Mouse (Mus musculus) hindbrain, embryonic 13.5 days (tissue): ENCODE measurements around the gene Fam186b. TPM values are rescaled to one million over a fixed set of nuclear protein-coding genes. Genes with fewer than 3 reads are reported as not detected.

Source experiments
- ATAC-seq: fragments of 200-750 bp; cut with Nextera tagmentation; 2 replicates; pipeline ENCODE4 v1.8.0; 2017; ENCODE audit warnings: moderate TSS enrichment; ENCODE audit not compliant: low FRiP score
- H3K27ac ChIP-seq: fragments of 300-500 bp; sonication (generic); 2 replicates; pipeline ENCODE4 v1.5.1; 2015; ENCODE audit warnings: inconsistent platforms, mild to moderate bottlenecking, moderate library complexity
- H3K27me3 ChIP-seq: fragments of 300-500 bp; sonication (generic); 2 replicates; pipeline ENCODE4 v1.6.1; 2015; ENCODE audit warnings: mild to moderate bottlenecking, inconsistent platforms
- H3K36me3 ChIP-seq: fragments of 300-500 bp; sonication (generic); 2 replicates; pipeline ENCODE4 v1.6.1; 2015; ENCODE audit warnings: mild to moderate bottlenecking, inconsistent platforms
- H3K4me1 ChIP-seq: fragments of 300-500 bp; sonication (generic); replicated peaks from 2 replicates; pipeline ENCODE4 v1.6.1; 2015; ENCODE audit warnings: inconsistent platforms
- H3K4me2 ChIP-seq: fragments of 300-500 bp; sonication (generic); 2 replicates; pipeline ENCODE4 v1.6.1; 2015; ENCODE audit warnings: inconsistent platforms, mild to moderate bottlenecking, moderate library complexity
- H3K4me3 ChIP-seq: fragments of 300-500 bp; sonication (generic); 2 replicates; pipeline ENCODE4 v1.5.1; 2015; ENCODE audit warnings: mild to moderate bottlenecking, inconsistent platforms
- H3K9ac ChIP-seq: fragments of 300-500 bp; sonication (generic); 2 replicates; pipeline ENCODE4 v1.6.1; 2015; ENCODE audit warnings: mild to moderate bottlenecking, inconsistent platforms
- H3K9me3 ChIP-seq: fragments of 300-500 bp; sonication (generic); 2 replicates; pipeline ENCODE4 v1.6.1; 2016; ENCODE audit warnings: inconsistent platforms
- WGBS: fragments of 180-500 bp; shearing (Covaris S2); methylation state at CpG from one replicate; pipeline ENCODE4 v1.1.7; 2015; 5-methylcytosine and 5-hydroxymethylcytosine counted together
- polyA plus RNA-seq: library from polyadenylated mRNA; unstranded; fragments of >200 nt; fragmentation: Nextera tagmentation; extraction: Ambion mirVana; gene quantifications from 2 replicates; pipeline ENCODE4 v1.2.1, GENCODE M21; 2015

The Fam186b gene
- polyA plus RNA-seq, 1 experiment from 2014 or later, result 0.47 TPM

DNA sequence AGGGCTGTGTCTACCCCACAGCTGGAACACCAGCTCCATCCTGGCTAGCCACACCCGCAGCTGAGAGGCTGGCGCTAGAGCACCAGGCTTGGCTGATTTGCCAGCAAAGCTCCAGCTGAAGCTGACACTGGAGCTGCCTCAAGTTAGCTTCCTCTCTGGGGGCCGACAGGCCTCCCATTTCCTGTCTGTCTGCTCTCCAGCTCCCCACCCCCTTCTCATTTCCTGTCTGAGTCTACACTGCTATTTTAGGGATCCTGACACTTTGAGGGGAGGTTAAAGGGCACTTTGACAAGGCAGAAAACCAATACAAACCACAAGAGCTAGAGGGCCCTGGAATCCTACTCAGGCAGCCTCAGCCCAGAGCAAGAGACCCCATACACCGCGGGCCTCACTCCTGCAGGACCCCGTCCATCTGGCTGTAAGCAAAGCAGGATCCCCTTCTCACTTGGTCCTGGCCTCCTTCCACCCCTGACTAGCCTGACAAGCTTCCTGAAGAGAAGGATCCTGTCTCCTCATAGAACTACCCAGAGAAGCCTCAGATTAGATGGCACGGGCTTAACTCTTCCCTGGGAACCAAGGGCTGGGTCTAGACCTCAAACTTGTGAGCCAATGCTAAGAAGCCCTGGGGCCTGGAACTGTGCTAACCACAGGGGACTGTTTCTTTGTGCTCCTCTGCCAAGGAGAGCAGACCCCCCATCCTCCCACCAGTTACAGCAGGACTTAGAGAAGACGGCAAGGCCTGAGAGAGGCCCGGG, 37.4 kb upstream of the Fam186b start:
- peak; percentile 28; the same call in 1 of the 2 replicates for ATAC-seq
- Histone ChIP-seq H3K9ac (peak overlapping the region; percentile 31; the same call in 1 of the 2 replicates), H3K27ac (peak overlapping the region; percentile 81), H3K4me3 (no peak overlapping the region), H3K9me3 (no peaks in the 10 kb centered on the region), H3K4me1 (peaks cover 31% of the 10 kb centered on the region), H3K4me2 (no peak overlapping the region), H3K27me3 (no peaks in the 10 kb centered on the region), H3K36me3 (peaks cover 14% of the 10 kb centered on the region)
- 71% methylated on average over 9 of the region's 9 CpGs for whole genome bisulfite sequencing

DNA sequence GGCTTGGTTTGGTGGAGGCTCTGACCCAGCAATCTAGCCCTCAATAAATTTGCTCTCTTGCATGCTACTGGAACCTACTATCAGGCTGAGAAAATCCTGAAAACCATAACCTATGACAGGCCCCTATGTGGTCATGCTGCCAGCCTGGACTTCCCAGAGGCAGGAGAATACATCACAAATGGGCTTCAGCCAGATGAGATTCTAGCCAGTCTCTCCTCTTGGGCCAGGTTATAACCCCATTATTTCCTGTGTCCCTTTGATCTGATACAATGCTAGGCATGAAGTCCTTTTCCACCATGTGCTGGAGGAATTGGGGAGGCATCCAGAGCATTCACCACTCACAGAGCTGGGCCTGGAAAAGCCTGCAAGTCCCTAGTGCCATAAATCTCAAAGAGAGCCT, 36.4 kb upstream of the Fam186b start:
- H3K4me3 ChIP-seq, result no peak overlapping the region
- no peak overlapping the region for H3K4me2 ChIP-seq
- peaks cover 24% of the 10 kb centered on the region for H3K36me3 ChIP-seq
- peaks cover 28% of the 10 kb centered on the region for H3K4me1 ChIP-seq
- H3K27ac ChIP-seq, result peak overlapping the region; percentile 81; the same call in 1 of the 2 replicates
- no peaks in the 10 kb centered on the region for H3K9me3 ChIP-seq
- H3K27me3 ChIP-seq, result no peaks in the 10 kb centered on the region
- no peak for ATAC-seq
- no peak overlapping the region for H3K9ac ChIP-seq

- 64% methylated on average over 5 of the region's 5 CpGs for WGBS
Measured at GRCm38 (mm10) chr15:99331341-99331740, 35.7 kb upstream of the Fam186b start.

DNA sequence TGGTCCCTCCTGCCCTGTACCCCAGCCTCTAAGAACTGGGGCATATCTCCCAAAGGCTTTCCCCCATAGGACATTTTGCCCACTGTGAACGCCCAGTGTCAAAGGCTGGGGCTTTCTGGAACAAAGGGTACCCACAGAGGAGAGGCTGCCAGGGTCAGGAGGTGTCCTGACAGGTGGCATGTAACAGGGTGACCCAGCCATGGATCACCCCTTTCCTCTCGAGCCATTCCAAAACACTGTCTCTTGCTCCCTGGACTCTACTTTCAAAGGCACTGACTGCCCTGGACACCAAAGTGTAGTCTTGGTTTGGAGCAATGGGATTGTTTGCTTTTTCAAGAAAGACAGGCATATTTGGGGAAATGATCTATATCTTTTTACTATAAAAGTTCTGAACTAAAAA, 34.6 kb upstream of the Fam186b start:
- no peaks in the 10 kb centered on the region for H3K9me3 ChIP-seq
- WGBS, result 77% methylated on average over 2 of the region's 2 CpGs
- H3K4me3 ChIP-seq, result no peak overlapping the region
- no peak overlapping the region for H3K4me2 ChIP-seq
- H3K27me3 ChIP-seq, result no peaks in the 10 kb centered on the region
- peaks cover 32% of the 10 kb centered on the region for H3K36me3 ChIP-seq
- no peak for ATAC-seq
- no peak overlapping the region for H3K27ac ChIP-seq
- peaks cover 28% of the 10 kb centered on the region for H3K4me1 ChIP-seq
- H3K9ac ChIP-seq, result no peak overlapping the region

More at GRCm38 (mm10) chr15:99331341-99331740, 35.7 kb upstream of the Fam186b start:
- no peaks in the 10 kb centered on the region for H3K9me3 ChIP-seq
- H3K27ac ChIP-seq, result no peak overlapping the region
- no peaks in the 10 kb centered on the region for H3K27me3 ChIP-seq
- H3K4me1 ChIP-seq, result peaks cover 28% of the 10 kb centered on the region
- H3K9ac ChIP-seq, result no peak overlapping the region
- H3K4me3 ChIP-seq, result no peak overlapping the region
- H3K4me2 ChIP-seq, result no peak overlapping the region
- peaks cover 27% of the 10 kb centered on the region for H3K36me3 ChIP-seq
- no peak for ATAC-seq

GRCm38 (mm10) chr15:99328011-99328410, 32.3 kb upstream of the Fam186b start:
- H3K27ac ChIP-seq, result no peak overlapping the region
- H3K4me2 ChIP-seq, result no peak overlapping the region
- ATAC-seq, result no peak
- H3K9me3 ChIP-seq, result no peaks in the 10 kb centered on the region
- H3K9ac ChIP-seq, result no peak overlapping the region
- peaks cover 10% of the 10 kb centered on the region; the same call in 1 of the 2 replicates for H3K4me1 ChIP-seq
- H3K27me3 ChIP-seq, result no peaks in the 10 kb centered on the region
- WGBS, result 96% methylated on average over 5 of the region's 5 CpGs
- no peak overlapping the region for H3K4me3 ChIP-seq
- H3K36me3 ChIP-seq, result peaks cover 54% of the 10 kb centered on the region

DNA sequence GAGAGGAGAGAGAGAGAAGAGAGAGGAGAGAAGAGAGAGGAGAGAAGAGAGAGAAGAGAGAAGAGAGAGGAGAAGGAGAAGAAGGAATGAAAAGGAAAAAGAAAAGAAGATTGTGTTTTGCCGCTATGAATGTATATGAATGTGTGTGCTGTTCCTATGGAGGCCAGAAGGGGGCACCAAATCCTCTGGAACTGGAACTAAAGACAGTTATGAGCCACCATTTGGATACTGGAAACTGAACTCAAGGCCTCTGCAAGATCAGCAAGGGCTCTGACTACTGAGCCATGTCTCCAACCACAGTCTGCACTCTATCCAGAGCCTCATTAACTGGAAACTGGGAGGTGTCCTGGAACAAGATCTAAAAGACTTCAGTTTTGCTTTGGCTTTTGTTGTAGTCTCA, 31.3 kb upstream of the Fam186b start:
- H3K4me3 ChIP-seq, result no peak overlapping the region
- no peak overlapping the region for H3K27ac ChIP-seq
- H3K27me3 ChIP-seq, result no peaks in the 10 kb centered on the region
- H3K36me3 ChIP-seq, result peaks cover 65% of the 10 kb centered on the region
- WGBS, result 83% methylated on average over 1 of the region's 1 CpGs
- ATAC-seq, result no peak
- no peak overlapping the region for H3K9ac ChIP-seq
- peaks cover 7% of the 10 kb centered on the region; the same call in 1 of the 2 replicates for H3K4me1 ChIP-seq
- no peaks in the 10 kb centered on the region for H3K9me3 ChIP-seq
- no peak overlapping the region for H3K4me2 ChIP-seq

- no peak for ATAC-seq
- Histone ChIP-seq H3K9ac (no peak overlapping the region), H3K9me3 (no peaks in the 10 kb centered on the region), H3K4me1 (0 out of 2 replicates have a peak, but pooled peaks cover 1% of the 10 kb centered on the region), H3K4me2 (no peak overlapping the region), H3K36me3 (peaks cover 70% of the 10 kb centered on the region), H3K27ac (no peak overlapping the region), H3K4me3 (no peak overlapping the region), H3K27me3 (no peaks in the 10 kb centered on the region)
- WGBS, result 61% methylated on average over 2 of the region's 2 CpGs
Measured at GRCm38 (mm10) chr15:99326407-99326806, 30.7 kb upstream of the Fam186b start.

- 92% methylated on average over 6 of the region's 6 CpGs for WGBS
- ATAC-seq, result no peak
- peaks cover 78% of the 10 kb centered on the region for H3K36me3 ChIP-seq
- H3K27me3 ChIP-seq, result no peaks in the 10 kb centered on the region
- H3K4me1 ChIP-seq, result no peaks in the 10 kb centered on the region
- no peak overlapping the region for H3K4me3 ChIP-seq
- H3K9me3 ChIP-seq, result no peaks in the 10 kb centered on the region
- no peak overlapping the region for H3K27ac ChIP-seq
- no peak overlapping the region for H3K4me2 ChIP-seq
- H3K9ac ChIP-seq, result no peak overlapping the region
Measured at GRCm38 (mm10) chr15:99325598-99325997, 29.9 kb upstream of the Fam186b start.

- H3K4me3 ChIP-seq, result no peak overlapping the region
- 92% methylated on average over 9 of the region's 9 CpGs for WGBS
- H3K36me3 ChIP-seq, result peaks cover 87% of the 10 kb centered on the region
- H3K9me3 ChIP-seq, result no peaks in the 10 kb centered on the region
- no peaks in the 10 kb centered on the region for H3K4me1 ChIP-seq
- H3K27me3 ChIP-seq, result no peaks in the 10 kb centered on the region
- no peak overlapping the region for H3K27ac ChIP-seq
- no peak overlapping the region for H3K9ac ChIP-seq
- ATAC-seq, result no peak
- H3K4me2 ChIP-seq, result no peak overlapping the region
Measured at GRCm38 (mm10) chr15:99324151-99324550, 28.5 kb upstream of the Fam186b start.

GRCm38 (mm10) chr15:99320978-99321377, 25.3 kb upstream of the Fam186b start:
- Histone ChIP-seq H3K4me1 (0 out of 2 replicates have a peak, but pooled peaks cover 3% of the 10 kb centered on the region), H3K9ac (no peak overlapping the region), H3K27ac (peak overlapping the region; percentile 35; the same call in 1 of the 2 replicates), H3K4me3 (no peak overlapping the region), H3K27me3 (no peaks in the 10 kb centered on the region), H3K4me2 (no peak overlapping the region), H3K36me3 (peaks cover 95% of the 10 kb centered on the region), H3K9me3 (no peaks in the 10 kb centered on the region)
- WGBS, result 88% methylated on average over 9 of the region's 9 CpGs
- ATAC-seq, result no peak

DNA sequence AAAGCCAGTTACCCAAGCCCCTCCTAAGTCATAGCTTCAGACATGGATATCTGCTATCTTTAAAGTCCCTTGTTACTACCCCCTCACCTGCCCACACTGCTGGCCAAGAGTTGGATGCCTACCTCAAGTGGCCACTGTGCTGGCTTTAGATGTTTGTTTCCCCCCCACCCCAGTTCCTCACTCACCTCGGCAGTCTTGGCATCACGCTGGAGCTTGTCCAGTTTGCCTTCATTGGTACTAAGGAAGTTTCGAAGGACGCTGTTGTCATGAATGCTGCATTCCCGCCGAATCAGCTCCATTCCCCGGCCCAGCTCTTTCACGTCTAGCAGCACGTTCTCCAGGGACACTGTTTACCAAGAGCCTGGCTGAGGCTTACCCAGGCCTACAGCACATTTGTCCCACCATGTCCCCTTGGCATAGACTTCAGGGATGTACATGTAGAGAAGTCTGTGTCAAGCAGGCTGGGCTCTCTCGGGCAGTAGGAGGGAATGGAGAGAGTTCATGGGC, 24.5 kb upstream of the Fam186b start:
- H3K4me2 ChIP-seq, result no peak overlapping the region
- H3K4me1 ChIP-seq, result 0 out of 2 replicates have a peak, but pooled peaks cover 3% of the 10 kb centered on the region
- H3K4me3 ChIP-seq, result no peak overlapping the region
- no peak for ATAC-seq
- no peak overlapping the region for H3K9ac ChIP-seq
- peak overlapping the region; percentile 52; the same call in 1 of the 2 replicates for H3K27ac ChIP-seq
- no peaks in the 10 kb centered on the region for H3K9me3 ChIP-seq
- no peaks in the 10 kb centered on the region for H3K27me3 ChIP-seq
- 84% methylated on average over 10 of the region's 10 CpGs for WGBS
- H3K36me3 ChIP-seq, result peaks cover 96% of the 10 kb centered on the region

DNA sequence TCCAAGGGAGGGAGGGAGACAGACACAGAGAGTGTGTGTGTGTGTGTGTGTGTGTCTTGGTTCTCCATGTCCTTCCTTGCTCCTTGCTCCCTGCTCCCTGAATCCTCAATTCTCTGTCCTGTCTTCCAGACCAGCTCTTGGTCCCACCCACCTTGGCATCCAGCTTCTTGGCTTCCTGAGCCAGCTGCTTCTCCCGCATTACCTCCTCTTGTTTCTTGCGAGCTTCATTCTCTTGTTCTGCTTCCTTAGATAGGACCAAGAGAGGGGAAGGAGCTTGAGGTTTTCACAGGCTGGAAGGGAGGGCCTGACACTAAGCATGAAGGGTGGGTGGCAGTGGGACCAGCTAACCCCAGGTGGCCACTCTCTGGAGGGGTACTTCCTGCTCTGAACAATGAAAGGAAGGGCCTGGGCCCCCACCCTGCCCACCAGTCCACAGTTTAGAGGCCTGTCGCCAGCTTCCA, 23.8 kb upstream of the Fam186b start:
- H3K9ac ChIP-seq, result no peak overlapping the region
- no peaks in the 10 kb centered on the region for H3K27me3 ChIP-seq
- no peak overlapping the region for H3K4me2 ChIP-seq
- 79% methylated on average over 3 of the region's 3 CpGs for WGBS
- no peak overlapping the region for H3K4me3 ChIP-seq
- peak overlapping the region; percentile 52; the same call in 1 of the 2 replicates for H3K27ac ChIP-seq
- ATAC-seq, result no peak
- H3K36me3 ChIP-seq, result peaks cover 96% of the 10 kb centered on the region
- no peaks in the 10 kb centered on the region for H3K9me3 ChIP-seq
- H3K4me1 ChIP-seq, result 0 out of 2 replicates have a peak, but pooled peaks cover 3% of the 10 kb centered on the region
